Mouse (Mus musculus) lung, adult 18-20 months (tissue): ENCODE results near the gene Ube2v1.
"Not testable (repeated sequence)": the region's sequence is repeated elsewhere in the genome, so short reads cannot be mapped to it uniquely, and the experiment has no call there.

ENCODE experiments used
- DNase-seq, 2 experiments: peaks; one replicate each; pipeline ENCODE4 v3.0.0; 2022; ENCODE audit warnings: mixed read lengths in 2 of 2

The Ube2v1 gene

DNA sequence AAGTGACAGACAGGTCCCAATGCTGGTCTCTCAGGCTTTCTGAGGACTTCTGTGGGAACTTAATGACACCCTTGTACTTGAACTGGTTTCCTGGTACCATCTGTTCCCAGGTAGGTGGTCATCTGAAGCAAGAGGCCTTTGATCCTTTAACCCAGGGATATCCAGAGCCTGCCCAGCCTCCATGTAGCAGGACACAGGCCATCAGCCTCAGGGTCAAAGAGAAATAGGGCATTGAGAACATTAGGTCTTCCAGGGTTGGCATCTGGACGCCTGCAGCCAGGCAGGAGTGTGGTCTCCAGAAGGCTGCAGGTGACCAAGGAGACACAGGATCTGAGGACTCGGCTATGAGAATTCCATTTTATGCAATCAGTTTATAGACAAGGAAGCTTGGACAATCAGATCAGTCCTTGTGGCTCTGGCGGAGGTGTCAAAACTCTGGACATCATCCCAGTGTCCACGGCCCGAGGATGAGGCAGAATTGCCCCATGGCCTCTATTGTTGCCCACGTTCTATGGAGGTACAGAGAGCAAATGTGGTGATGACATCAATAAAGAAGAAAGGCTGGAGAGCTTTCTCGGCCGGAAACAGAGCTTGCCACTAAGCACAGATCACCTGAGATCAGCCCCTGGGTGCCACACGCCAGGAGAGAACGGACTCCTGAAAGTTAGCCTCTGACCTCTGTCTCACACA is 23.2 kb upstream of the Ube2v1 start:
- no peak for DNase-seq

GRCm38 (mm10) chr2:167652694-167653093 is 20.8 kb upstream of the Ube2v1 start:
- no peak for DNase-seq

DNA sequence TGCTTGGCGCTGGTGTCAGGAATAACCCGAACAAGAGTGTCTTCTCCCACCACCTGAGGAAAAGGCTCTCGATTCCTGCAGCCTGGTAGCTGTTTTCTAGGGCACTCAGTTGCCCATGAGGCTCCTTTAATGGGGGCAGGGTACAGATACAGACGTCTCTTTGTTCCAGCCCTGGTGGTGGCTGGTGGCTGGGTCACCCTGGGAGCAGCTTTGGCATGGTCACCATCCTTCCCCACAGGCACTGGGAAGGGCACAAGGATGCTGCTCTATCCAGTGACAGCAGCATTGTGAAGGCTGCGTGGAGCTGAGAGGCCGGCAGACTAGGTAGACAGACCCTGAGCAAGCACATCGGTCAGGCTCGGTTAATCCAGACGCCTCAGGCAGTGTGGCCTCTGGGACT is 19.7 kb upstream of the Ube2v1 start:
- no peak for DNase-seq

DNA sequence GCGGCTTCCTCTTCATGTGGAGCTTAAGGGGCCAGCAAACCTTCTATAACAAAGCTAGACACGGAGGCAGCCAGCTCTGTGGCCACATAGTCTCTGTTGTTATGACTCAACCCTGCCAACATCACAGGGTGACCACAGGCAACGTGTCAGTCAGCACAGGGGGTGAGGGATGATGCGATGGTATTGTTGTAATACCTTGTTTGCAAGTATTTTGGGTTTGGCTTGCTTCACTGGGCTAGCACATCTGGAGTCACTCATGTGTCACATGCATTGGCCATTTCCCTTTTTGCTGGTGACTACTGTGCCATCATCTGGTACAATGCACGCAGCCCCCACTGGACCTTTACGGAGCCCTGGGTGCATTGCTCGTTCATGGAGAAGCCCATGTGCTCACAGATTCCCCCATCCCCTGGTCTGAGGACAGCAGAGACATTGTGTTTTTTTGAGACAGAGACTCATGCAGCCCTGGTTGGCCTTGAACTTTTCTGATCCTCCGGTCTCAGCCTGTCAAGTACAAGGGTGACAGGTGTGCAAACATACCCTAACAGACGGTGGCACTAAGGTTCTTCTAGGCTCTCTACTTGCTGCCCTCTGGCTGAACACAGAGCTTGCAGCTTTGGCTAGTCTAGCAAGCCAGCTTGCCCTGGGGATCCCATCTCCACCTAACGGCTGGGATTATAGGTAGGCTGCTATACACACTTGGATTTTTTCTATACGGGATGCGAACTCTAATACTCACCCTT is 17.6 kb upstream of the Ube2v1 start:
- peak in 1 of 2 experiments; percentile 35 for DNase-seq

GRCm38 (mm10) chr2:167646411-167646810 is 14.5 kb upstream of the Ube2v1 start:
- DNase-seq = no peak

- not testable (repeated sequence) for DNase-seq
Measured at GRCm38 (mm10) chr2:167643356-167644052, 11.6 kb upstream of the Ube2v1 start.

GRCm38 (mm10) chr2:167642164-167642563 is 10.3 kb upstream of the Ube2v1 start:
- DNase-seq = no peak

GRCm38 (mm10) chr2:167641337-167641736 is 9.4 kb upstream of the Ube2v1 start:
- DNase-seq = peak; percentile 65 to 71

DNA sequence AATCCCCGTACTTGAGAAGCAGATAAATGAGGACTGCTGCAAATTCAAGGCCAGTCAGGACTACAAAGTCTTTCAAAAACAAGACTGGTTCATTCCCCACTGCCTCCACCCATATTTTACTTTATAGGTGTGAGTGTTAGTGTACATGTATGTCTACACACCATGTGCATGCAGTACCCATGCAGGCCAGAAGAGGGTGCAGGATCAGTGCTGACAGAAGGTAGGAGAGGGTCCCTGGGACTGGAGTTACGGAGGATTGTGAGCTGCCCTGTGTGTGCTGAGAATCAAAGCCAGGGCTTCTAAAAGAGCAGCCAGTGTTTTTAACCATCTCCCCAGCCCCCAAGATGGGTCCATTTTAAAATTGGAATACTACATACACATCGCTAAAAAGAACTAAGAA is 8.4 kb upstream of the Ube2v1 start:
- DNase-seq = no peak

GRCm38 (mm10) chr2:167634865-167635512 is 3.1 kb upstream of the Ube2v1 start:
- no peak for DNase-seq

DNA sequence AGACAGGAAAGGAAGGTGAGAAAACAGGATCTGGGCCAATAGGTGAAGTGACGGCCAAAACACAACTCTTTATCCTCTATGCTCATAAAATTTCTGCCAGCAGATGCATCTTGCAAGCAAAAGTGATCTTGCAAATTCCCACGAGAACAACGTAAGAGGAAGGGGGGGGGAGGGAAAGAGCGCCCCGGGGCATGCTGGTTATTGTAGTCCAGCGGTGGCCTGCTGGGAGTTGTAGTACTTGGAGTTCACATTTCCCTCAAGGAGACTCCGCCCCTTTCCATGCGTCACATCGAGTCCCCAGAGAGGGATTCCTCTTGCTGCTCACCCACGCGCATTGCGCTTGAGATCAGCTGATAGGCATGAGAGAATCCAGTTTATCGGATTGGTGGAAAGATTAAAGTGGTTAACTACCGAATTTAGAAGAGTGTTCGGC is 2.5 kb upstream of the Ube2v1 start:
- DNase-seq = peak; percentile 96 to 98

DNA sequence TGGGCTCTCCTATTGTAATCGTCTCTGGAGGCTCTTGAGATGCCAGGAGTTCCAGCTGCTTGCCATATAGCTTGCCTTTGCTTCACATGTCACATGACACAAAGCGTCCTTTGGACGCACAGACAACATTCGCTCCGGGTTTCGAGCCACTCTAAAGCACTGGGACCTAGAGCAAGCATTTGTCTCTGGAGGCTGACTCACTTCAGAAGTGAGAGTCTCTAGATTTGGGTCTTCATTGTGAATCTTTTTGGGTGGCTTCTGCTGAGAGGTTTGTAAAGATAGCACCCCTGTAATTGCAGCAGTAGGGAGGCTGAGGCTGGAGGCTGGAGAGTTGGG is 1.6 kb upstream of the Ube2v1 start:
- DNase-seq = no peak

- no peak for DNase-seq
Measured at GRCm38 (mm10) chr2:167632731-167633536, 1.0 kb upstream of the Ube2v1 start.

DNA sequence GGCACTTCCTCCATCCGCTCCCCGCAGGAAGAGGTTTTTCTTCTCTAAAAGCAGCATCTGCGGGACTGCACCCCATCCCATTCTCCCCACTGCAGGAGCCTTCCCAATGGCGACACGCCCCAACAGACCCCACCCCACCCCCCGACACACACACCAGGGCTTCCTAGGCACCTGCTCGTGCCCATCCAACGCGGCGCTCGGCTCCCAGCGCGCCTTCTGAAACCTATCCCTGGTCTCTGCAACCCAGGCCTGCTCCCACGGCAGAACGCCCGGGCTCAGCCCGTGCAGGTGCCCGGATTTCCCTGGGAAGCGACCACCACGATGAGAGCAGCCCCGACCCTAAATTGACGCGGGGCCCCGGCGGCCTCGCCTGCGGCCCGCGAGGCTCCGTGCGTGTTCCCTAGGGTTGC is 709 bp downstream of the Ube2v1 start:
- no peak for DNase-seq

DNA sequence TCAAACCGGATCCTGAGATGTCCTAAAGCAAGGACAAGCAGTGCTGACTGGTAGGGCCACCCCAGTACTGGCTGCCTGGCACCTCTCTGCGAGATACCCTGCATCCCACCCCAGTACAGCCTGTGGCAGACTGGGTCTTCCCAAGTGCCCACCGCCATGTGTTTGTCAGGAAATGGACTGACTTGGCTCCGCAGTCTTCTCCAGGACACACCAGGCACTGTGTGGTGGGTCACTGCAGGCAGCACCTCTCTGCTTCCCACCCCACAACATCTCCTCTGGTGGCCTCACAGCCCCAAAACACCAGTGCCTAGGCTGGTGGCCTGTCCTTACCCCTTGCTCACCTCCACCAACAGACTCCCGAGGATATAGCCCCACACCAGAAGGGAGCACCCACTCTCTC is 1.5 kb downstream of the Ube2v1 start:
- no peak for DNase-seq

DNA sequence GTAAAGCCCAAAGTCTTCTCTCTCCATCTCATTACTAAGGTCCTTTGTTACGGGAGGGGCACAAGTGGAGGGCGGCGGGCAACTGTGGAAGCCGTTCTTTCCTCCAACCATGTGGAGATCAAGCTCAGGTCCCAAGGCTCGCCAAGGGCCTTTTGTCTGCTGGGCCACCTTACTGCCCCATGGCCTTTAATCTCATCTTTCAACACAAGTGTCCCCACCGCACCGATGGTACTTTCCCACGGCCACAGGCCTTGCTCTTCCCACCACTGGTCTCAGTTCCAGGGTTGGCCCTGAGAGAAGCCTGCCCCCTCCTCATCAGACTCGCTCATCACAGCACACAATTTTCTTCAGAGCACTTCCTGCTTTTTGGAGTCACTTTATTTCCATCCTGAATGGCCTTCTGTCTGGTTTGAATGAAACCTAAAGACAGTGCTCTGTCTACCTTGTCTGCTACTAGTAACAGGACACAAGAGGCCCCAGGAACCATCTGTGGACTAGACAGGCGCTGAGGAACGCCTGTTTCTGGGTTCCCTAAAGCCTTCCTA is 2.2 kb downstream of the Ube2v1 start:
- DNase-seq = no peak

GRCm38 (mm10) chr2:167628872-167629271 is 3.0 kb downstream of the Ube2v1 start:
- peak; percentile 74 to 80 for DNase-seq

DNA sequence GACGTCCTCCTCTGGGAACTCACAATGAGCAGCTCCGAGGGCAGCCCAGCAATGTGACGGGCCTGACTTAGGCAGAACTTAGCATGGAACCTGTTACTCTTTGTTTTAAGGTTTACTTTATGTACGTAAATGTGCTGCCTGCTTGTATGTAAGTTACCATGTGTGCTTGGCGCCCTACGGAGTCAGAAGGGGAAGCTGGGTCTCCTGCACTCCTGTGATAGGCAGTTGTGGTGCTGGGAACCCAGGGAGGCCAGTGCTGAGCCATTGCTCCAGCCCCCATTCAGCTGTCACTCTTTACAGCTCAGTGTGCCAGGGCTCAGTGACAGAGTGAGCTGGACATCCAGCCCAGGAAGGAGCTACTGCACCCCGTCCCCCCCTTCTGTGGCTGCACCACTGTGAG is 4.9 kb downstream of the Ube2v1 start:
- DNase-seq = no peak

DNA sequence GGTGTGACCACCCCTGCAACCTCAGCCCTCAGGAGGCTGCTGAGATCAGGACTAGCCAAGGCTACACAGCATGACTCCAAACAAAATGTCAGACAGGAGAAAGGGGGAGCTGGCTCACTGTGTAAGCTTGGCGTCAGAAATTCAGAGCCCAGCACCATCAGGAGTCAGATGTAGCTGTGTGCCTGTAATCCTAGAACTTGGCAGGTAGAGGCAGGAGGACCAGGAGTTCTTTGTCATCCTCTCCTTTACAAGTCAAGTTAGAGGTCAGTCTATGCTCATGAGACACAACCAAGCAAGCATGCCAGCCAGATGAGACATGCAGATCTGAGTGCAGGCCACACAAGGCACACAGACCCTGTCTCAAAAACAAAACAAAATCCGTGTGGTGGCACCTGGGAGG is 6.2 kb downstream of the Ube2v1 start:
- no peak for DNase-seq

- no peak for DNase-seq
Measured at GRCm38 (mm10) chr2:167624368-167625075, 7.4 kb downstream of the Ube2v1 start.

- DNase-seq = no peak
Measured at GRCm38 (mm10) chr2:167622965-167623364, 8.9 kb downstream of the Ube2v1 start.

DNA sequence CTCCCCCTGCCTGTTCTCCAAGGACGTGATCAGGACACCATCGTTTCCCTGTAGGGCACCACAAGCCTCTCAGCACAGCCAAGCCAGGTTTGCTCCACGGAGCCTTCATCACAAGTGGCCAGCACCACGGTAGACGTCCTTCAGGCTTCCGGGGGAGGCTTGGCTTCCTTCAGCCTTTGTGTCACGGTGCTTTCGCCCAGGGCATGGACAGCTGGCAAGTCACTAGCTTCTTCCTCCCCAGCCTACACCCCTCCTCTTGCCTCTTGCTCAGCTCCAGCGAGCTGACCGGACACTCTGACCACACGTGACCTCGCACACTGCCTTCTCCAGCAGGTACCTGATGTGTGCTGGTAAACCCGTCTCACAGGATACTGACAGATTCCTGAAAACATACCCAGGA is 9.5 kb downstream of the Ube2v1 start:
- peak in 1 of 2 experiments; percentile 32 for DNase-seq
